In the genomic region with DNA sequence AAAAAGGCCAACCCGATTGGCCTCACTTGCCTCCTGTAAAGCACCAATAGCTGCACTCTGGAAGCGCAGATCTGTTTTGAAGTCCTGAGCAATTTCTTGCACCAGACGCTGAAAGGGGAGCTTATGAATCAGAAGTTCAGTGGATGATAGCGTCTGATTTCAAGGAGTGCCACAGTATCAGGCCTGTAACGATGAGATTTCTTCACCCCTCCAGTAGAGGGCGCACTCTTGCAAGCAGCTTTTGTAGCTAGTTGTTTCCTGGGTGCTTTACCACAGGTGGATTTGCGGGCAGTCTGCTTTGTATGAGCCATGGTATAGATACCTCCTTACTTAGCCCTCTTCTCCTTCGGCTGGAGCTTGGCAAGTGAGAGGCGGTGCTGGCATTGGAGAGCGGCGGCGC, we compare ENCODE assay signal across 9 mouse cellular contexts. TPM values are rescaled to one million over a fixed set of nuclear protein-coding genes. Genes with fewer than 3 reads are reported as not detected.
DNase-seq lines count a peak whose midpoint lies in the region; ATAC-seq and TF ChIP-seq lines count a peak whose summit lies in the region.
"Not testable (repeated sequence)": the region's sequence is repeated elsewhere in the genome, so short reads cannot be mapped to it uniquely, and the experiment has no call there.
"Had no signal": no experiment of that assay in that cellular context is flagged by ENCODE, and none has a peak within 500 bp of the region (broad histone marks: within the 10 kb centered on the region; RNA-seq: fewer than 3 reads in every experiment).

No protein-coding gene starts in this region.

- H3K9me3 ChIP-seq in intestine, postnatal 0 days (ENCODE audit: control insufficient read depth); lung, postnatal 0 days (ENCODE audit: low read length); stomach, postnatal 0 days (ENCODE audit: control insufficient read depth, low read length): not testable (repeated sequence)

- 86% methylated on average over 7 of the region's 12 CpGs for WGBS in heart, adult 2 months
- 93% methylated on average over 6 of the region's 12 CpGs for WGBS in intestine, postnatal 0 days
- 94% methylated on average over 7 of the region's 12 CpGs for WGBS in liver, adult 2 months
- 93% methylated on average over 6 of the region's 12 CpGs for WGBS in lung, postnatal 0 days
- 89% methylated on average over 6 of the region's 12 CpGs for WGBS in stomach, postnatal 0 days

- POLR2A ChIA-PET in Patski (lab: Charles Lee): not testable (repeated sequence)

- not testable (repeated sequence) for ATAC-seq in Patski; intestine, postnatal 0 days; lung, postnatal 0 days; stomach, postnatal 0 days (ENCODE audit: low FRiP score, low TSS enrichment)

- peak; percentile 26 for TF ChIP-seq CTCF in Patski (IDR thresholded peaks at IDR 0.05)
- peak; percentile 50 for TF ChIP-seq CTCF in heart, adult 2 months (IDR thresholded peaks at IDR 0.05)
- TF ChIP-seq CTCF in intestine, postnatal 0 days (IDR thresholded peaks at IDR 0.05; ENCODE audit: low read depth): 0 out of 2 replicates have a peak, but pooled peaks have one; percentile 12
- peak; percentile 5; the same call in 1 of the 2 replicates for TF ChIP-seq CTCF in liver, adult 2 months (IDR thresholded peaks at IDR 0.05; ENCODE audit: low read depth, low read length)
- peak; percentile 23; the same call in 1 of the 2 replicates for TF ChIP-seq CTCF in lung, postnatal 0 days (IDR thresholded peaks at IDR 0.05)
- TF ChIP-seq CTCF in stomach, postnatal 0 days (IDR thresholded peaks at IDR 0.05; ENCODE audit: low read depth): peak; percentile 35; the same call in 1 of the 2 replicates

- not testable (repeated sequence) for TF ChIP-seq EP300 in heart, adult 2 months (IDR thresholded peaks at IDR 0.05; ENCODE audit: insufficient read depth, low read depth, low read length); lung, postnatal 0 days (IDR thresholded peaks at IDR 0.05); stomach, postnatal 0 days (optimal IDR thresholded peaks at IDR 0.05)

- not testable (repeated sequence) for DNase-seq in Patski (ENCODE audit: low read depth, low spot score); heart, adult 2 months; liver, adult 2 months (ENCODE audit: extremely low read depth, low read depth, low spot score); lung, postnatal 0 days (ENCODE audit: low spot score); stomach, postnatal 0 days (ENCODE audit: low spot score)

- not testable (repeated sequence) for H3K27ac ChIP-seq in heart, adult 2 months; intestine, postnatal 0 days (ENCODE audit: low read depth, low read length); liver, adult 2 months (replicated peaks; ENCODE audit: insufficient read depth, low read depth, low read length); lung, postnatal 0 days (ENCODE audit: low read length); stomach, postnatal 0 days (replicated peaks)

- not testable (repeated sequence) for H3K4me2 ChIP-seq in intestine, postnatal 0 days (replicated peaks; ENCODE audit: low read depth); lung, postnatal 0 days (replicated peaks; ENCODE audit: low read depth, low read length); stomach, postnatal 0 days (replicated peaks; ENCODE audit: low read depth)

- H3K9ac ChIP-seq in heart, adult 2 months (ENCODE audit: low read depth, low read length); intestine, postnatal 0 days (ENCODE audit: low read depth, low read length); liver, adult 2 months (ENCODE audit: low read depth, low read length); lung, postnatal 0 days (replicated peaks; ENCODE audit: low read depth); stomach, postnatal 0 days (ENCODE audit: low read length): not testable (repeated sequence)

- intact Hi-C loops in heart, adult 2 months (cut with DNase I): not testable (repeated sequence)

- not testable (repeated sequence) for H3K27me3 ChIP-seq in Patski; heart, adult 2 months (ENCODE audit: control insufficient read depth, insufficient read depth, low read length); intestine, postnatal 0 days (replicated peaks; ENCODE audit: control insufficient read depth, insufficient read depth, low read length); liver, adult 2 months (ENCODE audit: control insufficient read depth, insufficient read depth, low read length); lung, postnatal 0 days (replicated peaks; ENCODE audit: insufficient read depth, low read length); stomach, postnatal 0 days (ENCODE audit: control insufficient read depth, insufficient read depth, low read length)

- CTCF ChIA-PET in Patski (lab: Charles Lee): not testable (repeated sequence)

- H3K36me3 ChIP-seq in heart, adult 2 months (ENCODE audit: control insufficient read depth, insufficient read depth, low read length); intestine, postnatal 0 days (ENCODE audit: control insufficient read depth, insufficient read depth); liver, adult 2 months (ENCODE audit: control insufficient read depth, insufficient read depth, low read length); lung, postnatal 0 days (ENCODE audit: insufficient read depth, low read length); stomach, postnatal 0 days (ENCODE audit: control insufficient read depth, insufficient read depth, low read length): not testable (repeated sequence)

- in situ Hi-C loops in Patski (cut with MboI; ENCODE audit: low pct_unique_long_range_greater_than_20kb): loop anchor here (10.0 kb wide), 1 partner anchor 494 kb away; no protein-coding TSS in a partner anchor

- TF ChIP-seq POLR2A in heart, adult 2 months (IDR thresholded peaks at IDR 0.05; ENCODE audit: insufficient read depth, low read depth, low read length); liver, adult 2 months (IDR thresholded peaks at IDR 0.05; ENCODE audit: extremely low read depth, insufficient read depth, low read length): not testable (repeated sequence)

- H3K79me2 ChIP-seq in heart, adult 2 months (replicated peaks; ENCODE audit: control insufficient read depth, insufficient read depth, low read length); liver, adult 2 months (ENCODE audit: control insufficient read depth, insufficient read depth, low read length): not testable (repeated sequence)

- not testable (repeated sequence) for H3K4me3 ChIP-seq in heart, adult 2 months; intestine, postnatal 0 days (ENCODE audit: low read depth, low read length); liver, adult 2 months (ENCODE audit: insufficient read depth, low read depth, low read length); lung, postnatal 0 days (ENCODE audit: low read depth, low read length); stomach, postnatal 0 days (ENCODE audit: low read depth, low read length)

- not testable (repeated sequence) for H3K4me1 ChIP-seq in heart, adult 2 months (ENCODE audit: control insufficient read depth, insufficient read depth, low read length); intestine, postnatal 0 days (replicated peaks; ENCODE audit: control insufficient read depth, insufficient read depth, low read length); liver, adult 2 months (ENCODE audit: control insufficient read depth, insufficient read depth, low read length); lung, postnatal 0 days (ENCODE audit: insufficient read depth, low read depth, low read length); stomach, postnatal 0 days (replicated peaks; ENCODE audit: control insufficient read depth, insufficient read depth)

RNA-seq across cellular contexts. Expression of gene Nid1, which starts 18.5 kb away (rescaled TPM):
- polyA plus RNA-seq in Patski (2021): 0.50 TPM
- 10 to 100 TPM; 55.5 to 59.9 TPM for total RNA-seq in heart, adult 2 months (2021)
- polyA plus RNA-seq in heart, adult 2 months (2012; rRNA removed): 62.5 and 99.5 TPM in 2 replicates
- polyA plus RNA-seq in intestine, postnatal 0 days (2015; fragmentation: Nextera tagmentation; extraction: Ambion mirVana): 34.8 and 36.0 TPM in 2 replicates
- total RNA-seq in liver, adult 2 months (2014; rRNA removed): 10.4 and 14.6 TPM in 2 replicates
- 7.1 and 9.0 TPM in 2 replicates for polyA plus RNA-seq in liver, adult 2 months (2012; rRNA removed)
- 87.5 and 92.1 TPM in 2 replicates for polyA plus RNA-seq in lung, postnatal 0 days (2015; fragmentation: Nextera tagmentation; extraction: Ambion mirVana)
- polyA plus RNA-seq in stomach, postnatal 0 days (2015; fragmentation: Nextera tagmentation; extraction: Ambion mirVana): 36.2 and 42.6 TPM in 2 replicates
- total RNA-seq: MEL had no signal
- polyA plus RNA-seq: activated CD4-positive, CD25-positive, alpha-beta regulatory T cell, adult 4 months; erythroblast, embryonic 14.5 days had no signal

RNA-seq across cellular contexts. Expression of gene Gpr137b, which starts 25.0 kb away (rescaled TPM):
- polyA plus RNA-seq in Patski (2021): 63.3 TPM
- 1 to 10 TPM; 6.1 to 8.6 TPM for total RNA-seq in heart, adult 2 months (2021)
- polyA plus RNA-seq in heart, adult 2 months (2012; rRNA removed): 25.2 and 32.9 TPM in 2 replicates
- 3.6 and 4.4 TPM in 2 replicates for polyA plus RNA-seq in intestine, postnatal 0 days (2015; fragmentation: Nextera tagmentation; extraction: Ambion mirVana)
- total RNA-seq in liver, adult 2 months (2014; rRNA removed): 1.1 and 2.0 TPM in 2 replicates
- polyA plus RNA-seq in liver, adult 2 months (2012; rRNA removed): 1.7 and 4.3 TPM in 2 replicates
- polyA plus RNA-seq in lung, postnatal 0 days (2015; fragmentation: Nextera tagmentation; extraction: Ambion mirVana): 19.3 and 22.4 TPM in 2 replicates
- 4.8 and 5.7 TPM in 2 replicates for polyA plus RNA-seq in stomach, postnatal 0 days (2015; fragmentation: Nextera tagmentation; extraction: Ambion mirVana)
- polyA plus RNA-seq: erythroblast, embryonic 14.5 days had no signal
